Mouse (Mus musculus) kidney, postnatal 0 days (tissue): ENCODE measurements at regions not wholly inside any gene's neighbourhood (a gene's known extent, or its start where the extent isn't known, plus 50 kb on each side); places are given as distances from the start of the nearest gene placed in this dataset.

Experiments used
- ATAC-seq: fragments of 200-750 bp; cut with Nextera tagmentation; replicated peaks from 2 replicates; pipeline ENCODE4 v1.8.0; 2017; ENCODE audit warnings: low read depth, moderate number of reproducible peaks, moderate TSS enrichment, moderate library complexity; ENCODE audit not compliant: low FRiP score
- DNase-seq: peaks from one replicate; pipeline ENCODE4 v3.0.0-alpha.2; 2016; ENCODE audit warnings: low spot score
- H3K27ac ChIP-seq: fragments of 300-500 bp; sonication (generic); 2 replicates; pipeline ENCODE4 v1.5.1; 2014; ENCODE audit warnings: mild to moderate bottlenecking
- H3K27me3 ChIP-seq: fragments of 300-500 bp; sonication (generic); 2 replicates; pipeline ENCODE4 v1.6.1; 2014; ENCODE audit warnings: low read length, mixed read lengths; ENCODE audit not compliant: insufficient read depth
- H3K36me3 ChIP-seq: fragments of 300-500 bp; sonication (generic); 2 replicates; pipeline ENCODE4 v1.6.1; 2014; ENCODE audit warnings: low read length, mixed read lengths; ENCODE audit not compliant: insufficient read depth
- H3K4me1 ChIP-seq: fragments of 300-500 bp; sonication (generic); replicated peaks from 2 replicates; pipeline ENCODE4 v1.6.1; 2014; ENCODE audit warnings: antibody characterized with exemption, low read length, mixed read lengths; ENCODE audit not compliant: insufficient read depth
- H3K4me2 ChIP-seq: fragments of 300-500 bp; sonication (generic); 2 replicates; pipeline ENCODE4 v1.6.1; 2014; ENCODE audit warnings: mild to moderate bottlenecking, low read length, moderate library complexity, mixed read lengths
- H3K4me3 ChIP-seq: fragments of 300-500 bp; sonication (generic); replicated peaks from 2 replicates; pipeline ENCODE4 v1.5.1; 2014; ENCODE audit warnings: low read depth, low read length
- H3K9ac ChIP-seq: fragments of 300-500 bp; sonication (generic); 2 replicates; pipeline ENCODE4 v1.6.1; 2014; ENCODE audit warnings: low read depth, low read length
- H3K9me3 ChIP-seq: fragments of 300-500 bp; sonication (generic); replicated peaks from 2 replicates; pipeline ENCODE4 v1.6.1; 2016; ENCODE audit warnings: low read length, inconsistent platforms, mixed read lengths
- CTCF ChIP-seq: IDR thresholded peaks from 2 replicates; pipeline ENCODE4 v1.5.1; 2016; ENCODE audit warnings: antibody characterized with exemption, low read depth, mild to moderate bottlenecking, moderate library complexity
- WGBS: fragments of 180-500 bp; shearing (Covaris S2); extraction: QIAGEN DNeasy Blood & Tissue Kit; methylation state at CpG from one replicate; pipeline ENCODE4 v1.1.7; 2014; 5-methylcytosine and 5-hydroxymethylcytosine counted together

DNA sequence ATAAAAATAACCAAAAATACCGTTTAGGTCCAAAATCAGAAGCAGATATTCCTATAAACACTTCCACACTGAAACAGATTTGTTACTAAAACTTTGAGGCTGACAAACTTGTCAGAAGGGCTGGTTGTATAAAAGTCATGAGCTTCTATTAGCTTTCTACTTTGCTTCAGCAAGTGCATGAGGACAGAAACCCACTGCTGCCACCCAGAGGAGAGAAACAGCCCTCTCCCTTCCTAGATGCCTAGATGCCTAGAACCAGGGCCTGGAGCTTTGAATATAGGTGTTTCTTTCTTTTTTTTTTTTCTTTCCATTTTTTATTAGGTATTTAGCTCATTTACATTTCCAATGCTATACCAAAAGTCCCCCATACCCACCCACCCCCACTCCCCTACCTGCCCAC lies 406.9 kb upstream of the Gpc5 start:
- TF ChIP-seq CTCF: peak; percentile 50; the same call in 1 of the 2 replicates
- no peaks in the 10 kb centered on the region for H3K36me3 ChIP-seq
- no peak overlapping the region for H3K27ac ChIP-seq
- DNase-seq: peak; percentile 14
- no peak overlapping the region for H3K9ac ChIP-seq
- no peak for ATAC-seq
- H3K27me3 ChIP-seq: no peaks in the 10 kb centered on the region
- no peak overlapping the region for H3K4me3 ChIP-seq
- no peaks in the 10 kb centered on the region for H3K4me1 ChIP-seq
- H3K4me2 ChIP-seq: no peak overlapping the region
- WGBS: 64% methylated on average over 1 of the region's 1 CpGs
- no peaks in the 10 kb centered on the region for H3K9me3 ChIP-seq

GRCm38 (mm10) chr14:114694930-114695329 lies 397.1 kb upstream of the Gpc5 start:
- no peak for ATAC-seq
- no peak for TF ChIP-seq CTCF

GRCm38 (mm10) chr14:114697543-114697942 lies 394.5 kb upstream of the Gpc5 start:
- TF ChIP-seq CTCF: no peak
- peak; percentile 12 for DNase-seq
- WGBS: 49% methylated on average over 4 of the region's 4 CpGs
- no peaks in the 10 kb centered on the region for H3K36me3 ChIP-seq
- no peak overlapping the region for H3K27ac ChIP-seq
- H3K9ac ChIP-seq: no peak overlapping the region
- H3K4me1 ChIP-seq: no peaks in the 10 kb centered on the region
- no peak overlapping the region for H3K4me2 ChIP-seq
- H3K9me3 ChIP-seq: no peaks in the 10 kb centered on the region
- H3K27me3 ChIP-seq: no peaks in the 10 kb centered on the region
- no peak overlapping the region for H3K4me3 ChIP-seq
- peak; percentile 68 for ATAC-seq

More at GRCm38 (mm10) chr14:114694930-114695329, 397.1 kb upstream of the Gpc5 start:
- Histone ChIP-seq H3K27me3 (no peaks in the 10 kb centered on the region), H3K4me3 (no peak overlapping the region), H3K36me3 (no peaks in the 10 kb centered on the region), H3K9me3 (no peaks in the 10 kb centered on the region), H3K27ac (no peak overlapping the region), H3K4me2 (no peak overlapping the region), H3K4me1 (no peaks in the 10 kb centered on the region), H3K9ac (no peak overlapping the region)
- DNase-seq: no peak
- 49% methylated on average over 1 of the region's 1 CpGs for WGBS

DNA sequence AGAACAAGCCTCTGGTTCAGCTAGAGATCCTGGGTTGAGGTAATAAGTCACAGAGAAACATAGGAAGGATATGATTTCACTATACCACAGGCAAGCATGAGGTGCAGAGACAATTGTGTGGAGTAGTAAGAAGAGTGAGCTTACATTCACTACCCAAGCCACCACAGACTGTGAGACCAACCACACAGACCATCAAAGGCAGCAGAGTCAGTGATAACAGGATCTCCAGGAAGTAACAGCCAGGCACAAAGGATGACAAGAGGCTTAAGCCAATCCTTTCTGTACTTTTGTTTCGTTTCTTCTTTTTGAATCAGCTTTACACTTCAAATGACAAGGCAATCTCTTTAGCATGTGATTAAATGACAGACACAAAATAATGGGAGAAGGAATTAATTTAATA lies 368.9 kb upstream of the Gpc5 start:
- H3K4me1 ChIP-seq: no peaks in the 10 kb centered on the region
- ATAC-seq: no peak
- no peak overlapping the region for H3K27ac ChIP-seq
- H3K4me3 ChIP-seq: no peak overlapping the region
- H3K36me3 ChIP-seq: no peaks in the 10 kb centered on the region
- no peak for DNase-seq
- TF ChIP-seq CTCF: no peak
- no peaks in the 10 kb centered on the region for H3K27me3 ChIP-seq
- no peaks in the 10 kb centered on the region for H3K9me3 ChIP-seq
- H3K4me2 ChIP-seq: no peak overlapping the region
- H3K9ac ChIP-seq: no peak overlapping the region
- 66% methylated on average over 1 of the region's 1 CpGs for WGBS

DNA sequence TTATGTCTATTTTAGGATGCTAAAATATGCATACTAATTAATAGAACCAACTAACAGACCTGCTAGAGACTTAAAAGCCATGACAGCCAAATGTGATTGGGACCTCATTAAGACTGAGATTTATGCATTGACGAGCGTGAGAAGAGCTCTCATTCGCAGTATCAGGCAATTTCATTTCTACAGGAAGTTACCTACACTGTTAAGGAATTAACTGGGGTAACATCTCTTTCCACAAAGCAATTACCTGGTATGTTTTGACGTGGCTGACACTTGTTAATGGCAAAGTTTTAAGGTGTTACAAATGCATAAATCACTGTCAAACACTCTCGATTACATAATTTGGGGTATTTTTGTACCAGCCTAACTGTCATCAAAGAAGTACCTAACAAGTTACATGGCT lies 324.7 kb upstream of the Gpc5 start:
- no peak for ATAC-seq
- Histone ChIP-seq H3K9me3 (no peaks in the 10 kb centered on the region), H3K4me3 (no peak overlapping the region), H3K27ac (no peak overlapping the region), H3K4me1 (no peaks in the 10 kb centered on the region), H3K9ac (no peak overlapping the region), H3K4me2 (no peak overlapping the region), H3K36me3 (no peaks in the 10 kb centered on the region), H3K27me3 (no peaks in the 10 kb centered on the region)
- no peak for DNase-seq
- WGBS: 79% methylated on average over 5 of the region's 5 CpGs
- TF ChIP-seq CTCF: no peak

GRCm38 (mm10) chr14:114776723-114777122 lies 315.3 kb upstream of the Gpc5 start:
- WGBS: 61% methylated on average over 2 of the region's 2 CpGs
- TF ChIP-seq CTCF: no peak
- H3K4me3 ChIP-seq: no peak overlapping the region
- no peaks in the 10 kb centered on the region for H3K36me3 ChIP-seq
- H3K4me2 ChIP-seq: no peak overlapping the region
- no peak for ATAC-seq
- no peaks in the 10 kb centered on the region for H3K4me1 ChIP-seq
- H3K27me3 ChIP-seq: no peaks in the 10 kb centered on the region
- no peak overlapping the region for H3K9ac ChIP-seq
- no peak overlapping the region for H3K27ac ChIP-seq
- H3K9me3 ChIP-seq: no peaks in the 10 kb centered on the region
- DNase-seq: no peak

DNA sequence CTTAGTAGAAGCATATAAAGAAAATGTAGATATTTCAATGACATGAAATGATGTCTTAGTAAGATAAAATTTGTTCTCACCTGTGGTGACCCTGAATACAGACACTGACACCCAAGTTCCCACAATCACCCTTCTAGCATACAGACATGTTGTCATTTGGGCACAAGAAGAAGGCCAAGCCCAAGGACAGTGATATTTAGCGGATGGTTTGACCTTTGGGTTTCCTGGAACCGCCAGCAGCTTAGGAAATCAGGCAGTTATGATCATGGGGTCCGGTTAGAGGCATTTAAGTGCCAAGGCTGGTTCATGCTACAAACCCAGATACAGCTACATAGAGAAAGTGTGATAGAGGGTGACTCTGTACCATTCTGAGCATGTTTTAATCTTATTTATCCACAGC lies 310.2 kb upstream of the Gpc5 start:
- no peak for ATAC-seq
- no peaks in the 10 kb centered on the region for H3K36me3 ChIP-seq
- H3K4me2 ChIP-seq: no peak overlapping the region
- no peak overlapping the region for H3K27ac ChIP-seq
- H3K27me3 ChIP-seq: no peaks in the 10 kb centered on the region
- WGBS: 87% methylated on average over 3 of the region's 3 CpGs
- no peak overlapping the region for H3K4me3 ChIP-seq
- no peaks in the 10 kb centered on the region for H3K4me1 ChIP-seq
- no peaks in the 10 kb centered on the region for H3K9me3 ChIP-seq
- DNase-seq: no peak
- no peak overlapping the region for H3K9ac ChIP-seq
- no peak for TF ChIP-seq CTCF
